Mouse (Mus musculus) limb, embryonic 15.5 days (tissue): ENCODE results near the gene Ms4a6d. TPM values are rescaled to one million over a fixed set of nuclear protein-coding genes. Genes with fewer than 3 reads are reported as not detected.
"Not testable (repeated sequence)": the region's sequence is repeated elsewhere in the genome, so short reads cannot be mapped to it uniquely, and the experiment has no call there.

Source experiments
- ATAC-seq: fragments of 200-750 bp; cut with Nextera tagmentation; 2 replicates; pipeline ENCODE4 v1.8.0; 2017; ENCODE audit warnings: low read depth, moderate TSS enrichment; ENCODE audit not compliant: insufficient number of reproducible peaks, low FRiP score, low TSS enrichment
- H3K27ac ChIP-seq: fragments of 300-500 bp; sonication (generic); 2 replicates; pipeline ENCODE4 v1.5.1; 2015; ENCODE audit warnings: moderate library complexity, mild to moderate bottlenecking, inconsistent platforms
- H3K27me3 ChIP-seq: fragments of 300-500 bp; sonication (generic); 2 replicates; pipeline ENCODE4 v1.6.1; 2015; ENCODE audit warnings: inconsistent platforms
- H3K36me3 ChIP-seq: fragments of 300-500 bp; sonication (generic); 2 replicates; pipeline ENCODE4 v1.6.1; 2015; ENCODE audit warnings: inconsistent platforms
- H3K4me1 ChIP-seq: fragments of 300-500 bp; sonication (generic); 2 replicates; pipeline ENCODE4 v1.6.1; 2015; ENCODE audit warnings: inconsistent platforms
- H3K4me2 ChIP-seq: fragments of 300-500 bp; sonication (generic); 2 replicates; pipeline ENCODE4 v1.6.1; 2015; ENCODE audit warnings: mild to moderate bottlenecking, inconsistent platforms
- H3K4me3 ChIP-seq: fragments of 300-500 bp; sonication (generic); 2 replicates; pipeline ENCODE4 v1.5.1; 2015; ENCODE audit warnings: mild to moderate bottlenecking, inconsistent platforms
- H3K9ac ChIP-seq: fragments of 300-500 bp; sonication (generic); 2 replicates; pipeline ENCODE4 v1.6.1; 2015; ENCODE audit warnings: inconsistent platforms
- H3K9me3 ChIP-seq: fragments of 300-500 bp; sonication (generic); 2 replicates; pipeline ENCODE4 v1.6.1; 2016; ENCODE audit warnings: inconsistent platforms
- WGBS: fragments of 180-500 bp; shearing (Covaris S2); methylation state at CpG from one replicate; pipeline ENCODE4 v1.1.7; 2015; 5-methylcytosine and 5-hydroxymethylcytosine counted together
- polyA plus RNA-seq: library from polyadenylated mRNA; unstranded; fragments of >200 nt; fragmentation: Nextera tagmentation; extraction: Ambion mirVana; gene quantifications from 2 replicates; pipeline ENCODE4 v1.2.1, GENCODE M21; 2015

The Ms4a6d gene
- polyA plus RNA-seq, 1 experiment from 2014 or later, result 8.4 TPM

- WGBS, result 83% methylated on average over 2 of the region's 2 CpGs
- not testable (repeated sequence) for ATAC-seq, H3K27ac ChIP-seq
Measured at GRCm38 (mm10) chr19:11544383-11544782, 60.3 kb downstream of the Ms4a6d start.

GRCm38 (mm10) chr19:11540166-11540821 is 64.4 kb downstream of the Ms4a6d start:
- H3K9me3 ChIP-seq, H3K36me3 ChIP-seq, H3K9ac ChIP-seq, H3K4me2 ChIP-seq, H3K27ac ChIP-seq, H3K4me3 ChIP-seq, H3K27me3 ChIP-seq, H3K4me1 ChIP-seq, ATAC-seq: not testable (repeated sequence)
- 83% methylated on average over 1 of the region's 1 CpGs for WGBS

More at GRCm38 (mm10) chr19:11544383-11544782, 60.3 kb downstream of the Ms4a6d start:
- not testable (repeated sequence) for H3K4me1 ChIP-seq, H3K9me3 ChIP-seq, H3K4me3 ChIP-seq, H3K36me3 ChIP-seq, H3K27me3 ChIP-seq, H3K4me2 ChIP-seq, H3K9ac ChIP-seq

- H3K4me3 ChIP-seq, result no peak overlapping the region
- no peak overlapping the region for H3K4me2 ChIP-seq
- no peaks in the 10 kb centered on the region for H3K4me1 ChIP-seq
- H3K9me3 ChIP-seq, result no peaks in the 10 kb centered on the region
- ATAC-seq, result no peak
- H3K27ac ChIP-seq, result no peak overlapping the region
- no peaks in the 10 kb centered on the region for H3K27me3 ChIP-seq
- no peak overlapping the region for H3K9ac ChIP-seq
- H3K36me3 ChIP-seq, result no peaks in the 10 kb centered on the region
- 22% methylated on average over 2 of the region's 2 CpGs for WGBS
Measured at GRCm38 (mm10) chr19:11537336-11537735, 67.3 kb downstream of the Ms4a6d start.

Other genes starting within 250 kb of the Ms4a6d start
- gene Ms4a4a, start 229.3 kb downstream of the Ms4a6d start, polyA plus RNA-seq, result 12.4 and 16.0 TPM in 2 replicates
- gene Ms4a4c, start 200.1 kb downstream of the Ms4a6d start, polyA plus RNA-seq, result 0.93 and 2.8 TPM in 2 replicates
- 0.19 and 0.27 TPM in 2 replicates for gene Ms4a4b, start 161.3 kb downstream of the Ms4a6d start, polyA plus RNA-seq
- gene Ms4a6c, start 135.5 kb downstream of the Ms4a6d start, polyA plus RNA-seq, result 9.4 and 10.4 TPM in 2 replicates
- gene Gm8369, start 118.9 kb downstream of the Ms4a6d start, polyA plus RNA-seq, result 0.21 TPM in 1 of 2 replicates, not detected in the other
- gene Ms4a6b, start 88.3 kb downstream of the Ms4a6d start, polyA plus RNA-seq, result 7.7 and 10.7 TPM in 2 replicates
- gene Ms4a4d, start 68.0 kb downstream of the Ms4a6d start, polyA plus RNA-seq, result 1.9 and 2.3 TPM in 2 replicates
- 2.1 and 2.2 TPM in 2 replicates for gene Ms4a2, start 18.9 kb upstream of the Ms4a6d start, polyA plus RNA-seq
- gene Ms4a3, start 36.0 kb upstream of the Ms4a6d start, polyA plus RNA-seq, result 0.15 TPM in 1 of 2 replicates, not detected in the other
- gene Oosp2, start 55.7 kb upstream of the Ms4a6d start, polyA plus RNA-seq, result not detected in 2 replicates
- gene Oosp1, start 86.3 kb upstream of the Ms4a6d start, polyA plus RNA-seq, result not detected in 2 replicates
- not detected in 2 replicates for gene Oosp3, start 92.2 kb upstream of the Ms4a6d start, polyA plus RNA-seq
- not detected in 2 replicates for gene Gif, start 142.7 kb upstream of the Ms4a6d start, polyA plus RNA-seq
- gene Mrpl16, start 165.5 kb upstream of the Ms4a6d start, polyA plus RNA-seq, result 38.9 and 40.1 TPM in 2 replicates
- gene Stx3, start 214.6 kb upstream of the Ms4a6d start, polyA plus RNA-seq, result 6.2 and 6.4 TPM in 2 replicates
- gene Olfr1417, start 234.4 kb upstream of the Ms4a6d start, polyA plus RNA-seq, result not detected in 2 replicates